Mouse (Mus musculus) forebrain, embryonic 11.5 days (tissue): ENCODE results near the gene Olfr1239. TPM values are rescaled to one million over a fixed set of nuclear protein-coding genes. Genes with fewer than 3 reads are reported as not detected.

Source experiments
- ATAC-seq: fragments of 200-750 bp; cut with Nextera tagmentation; replicated peaks from 2 replicates; pipeline ENCODE4 v1.8.0; 2017; ENCODE audit warnings: moderate TSS enrichment; ENCODE audit not compliant: low FRiP score
- DNase-seq: peaks from one replicate; pipeline ENCODE4 v3.0.0-alpha.2; 2017; ENCODE audit warnings: low spot score
- H3K27ac ChIP-seq: fragments of 300-500 bp; sonication (generic); 2 replicates; pipeline ENCODE4 v1.5.1; 2014; ENCODE audit warnings: low read depth, low read length
- H3K27me3 ChIP-seq: fragments of 300-500 bp; sonication (generic); 2 replicates; pipeline ENCODE4 v1.6.1; 2014; ENCODE audit warnings: mild to moderate bottlenecking, low read length, mixed read lengths; ENCODE audit not compliant: control insufficient read depth, insufficient read depth
- H3K36me3 ChIP-seq: fragments of 300-500 bp; sonication (generic); 2 replicates; pipeline ENCODE4 v1.6.1; 2014; ENCODE audit warnings: mild to moderate bottlenecking, low read length, moderate library complexity, mixed read lengths; ENCODE audit not compliant: control insufficient read depth, insufficient read depth
- H3K4me1 ChIP-seq: fragments of 300-500 bp; sonication (generic); replicated peaks from 2 replicates; pipeline ENCODE4 v1.6.1; 2014; ENCODE audit warnings: low read length, mixed read lengths; ENCODE audit not compliant: control insufficient read depth, insufficient read depth
- H3K4me2 ChIP-seq: fragments of 300-500 bp; sonication (generic); 2 replicates; pipeline ENCODE4 v1.6.1; 2014; ENCODE audit warnings: low read depth, mild to moderate bottlenecking, low read length, moderate library complexity, mixed read lengths; ENCODE audit not compliant: severe bottlenecking
- H3K4me3 ChIP-seq: fragments of 300-500 bp; sonication (generic); 2 replicates; pipeline ENCODE4 v1.5.1; 2014; ENCODE audit warnings: low read depth, low read length
- H3K9ac ChIP-seq: fragments of 300-500 bp; sonication (generic); 2 replicates; pipeline ENCODE4 v1.6.1; 2014; ENCODE audit warnings: low read length
- H3K9me3 ChIP-seq: fragments of 300-500 bp; sonication (generic); 2 replicates; pipeline ENCODE4 v1.6.1; 2016; ENCODE audit warnings: low read length, mixed read lengths; ENCODE audit not compliant: control insufficient read depth
- WGBS: fragments of 180-500 bp; shearing (Covaris S2); extraction: QIAGEN DNeasy Blood & Tissue Kit; methylation state at CpG from one replicate; pipeline ENCODE4 v1.1.7; 2014; 5-methylcytosine and 5-hydroxymethylcytosine counted together
- polyA plus RNA-seq: library from polyadenylated mRNA; unstranded; fragments of >200 nt; fragmentation: Nextera tagmentation; extraction: Ambion mirVana; gene quantifications from 2 replicates; pipeline ENCODE4 v1.2.1, GENCODE M21; 2014

Olfr1239 gene
- polyA plus RNA-seq, result not detected in 2 replicates

- ATAC-seq (no peak), DNase-seq (no peak)
- Histone ChIP-seq H3K4me2 (no peak within 1 kb of the TSS), H3K9me3 (no peaks in the 10 kb centered on the region), H3K27ac (no peak within 1 kb of the TSS), H3K4me3 (no peak within 1 kb of the TSS), H3K4me1 (no peaks in the 10 kb centered on the region), H3K9ac (no peak within 1 kb of the TSS), H3K36me3 (no peaks in the 10 kb centered on the region), H3K27me3 (no peaks in the 10 kb centered on the region)
- WGBS, result 96% methylated on average over 2 of the region's 2 CpGs
Measured at GRCm38 (mm10) chr2:89420307-89420706, at the start of gene Olfr1239. Olfr1239 (minus strand) TSS chr2:89420407.

- H3K4me1 ChIP-seq, result no peaks in the 10 kb centered on the region
- DNase-seq, result no peak
- ATAC-seq, result no peak
- H3K4me3 ChIP-seq, result no peak within 1 kb of the TSS
- H3K9me3 ChIP-seq, result no peaks in the 10 kb centered on the region
- no peak within 1 kb of the TSS for H3K9ac ChIP-seq
- no peak within 1 kb of the TSS for H3K4me2 ChIP-seq
- H3K36me3 ChIP-seq, result no peaks in the 10 kb centered on the region
- WGBS, result 85% methylated on average over 3 of the region's 3 CpGs
- H3K27me3 ChIP-seq, result no peaks in the 10 kb centered on the region
- no peak within 1 kb of the TSS for H3K27ac ChIP-seq
Measured at GRCm38 (mm10) chr2:89442900-89443299, 22.7 kb upstream of the Olfr1239 start, which contains the start of gene Olfr1240. Olfr1240 (minus strand) TSS chr2:89443000.

GRCm38 (mm10) chr2:89414557-89414956 is 5.7 kb downstream of the Olfr1239 start:
- DNase-seq (no peak), ATAC-seq (no peak)
- WGBS, result 66% methylated on average over 1 of the region's 1 CpGs
- no peak overlapping the region for H3K27ac ChIP-seq
- no peaks in the 10 kb centered on the region for H3K36me3 ChIP-seq
- no peaks in the 10 kb centered on the region for H3K4me1 ChIP-seq
- H3K27me3 ChIP-seq, result no peaks in the 10 kb centered on the region
- no peaks in the 10 kb centered on the region for H3K9me3 ChIP-seq
- H3K4me3 ChIP-seq, result no peak overlapping the region
- no peak overlapping the region for H3K4me2 ChIP-seq
- no peak overlapping the region for H3K9ac ChIP-seq

- Histone ChIP-seq H3K27ac (no peak within 1 kb of the TSS), H3K4me3 (no peak within 1 kb of the TSS), H3K4me2 (no peak within 1 kb of the TSS), H3K27me3 (no peaks in the 10 kb centered on the region), H3K4me1 (no peaks in the 10 kb centered on the region), H3K9ac (no peak within 1 kb of the TSS), H3K36me3 (no peaks in the 10 kb centered on the region), H3K9me3 (no peaks in the 10 kb centered on the region)
- no peak for ATAC-seq
- 97% methylated on average over 2 of the region's 2 CpGs for WGBS
- no peak for DNase-seq
Measured at GRCm38 (mm10) chr2:89409576-89409975, 10.6 kb downstream of the Olfr1239 start, which contains the start of gene Olfr1238. Olfr1238 (minus strand) TSS chr2:89409676.

GRCm38 (mm10) chr2:89400882-89401281 is 19.3 kb downstream of the Olfr1239 start:
- DNase-seq (no peak), ATAC-seq (no peak)
- H3K4me2 ChIP-seq, result no peak overlapping the region
- WGBS, result 89% methylated on average over 1 of the region's 1 CpGs
- H3K27ac ChIP-seq, result no peak overlapping the region
- H3K36me3 ChIP-seq, result no peaks in the 10 kb centered on the region
- no peaks in the 10 kb centered on the region for H3K27me3 ChIP-seq
- H3K4me3 ChIP-seq, result no peak overlapping the region
- no peaks in the 10 kb centered on the region for H3K9me3 ChIP-seq
- H3K9ac ChIP-seq, result no peak overlapping the region
- no peaks in the 10 kb centered on the region for H3K4me1 ChIP-seq

Other genes starting within 250 kb of the Olfr1239 start
- gene Olfr1225, start 245.7 kb downstream of the Olfr1239 start, polyA plus RNA-seq, result not detected in 2 replicates
- gene Olfr1226, start 220.4 kb downstream of the Olfr1239 start, polyA plus RNA-seq, result not detected in 2 replicates
- not detected in 2 replicates for gene Olfr1228, start 166.3 kb downstream of the Olfr1239 start, polyA plus RNA-seq
- not detected in 2 replicates for gene Olfr1229, start 132.4 kb downstream of the Olfr1239 start, polyA plus RNA-seq
- gene Olfr1230, start 123.1 kb downstream of the Olfr1239 start, polyA plus RNA-seq, result not detected in 2 replicates
- gene Olfr1231, start 113.3 kb downstream of the Olfr1239 start, polyA plus RNA-seq, result not detected in 2 replicates
- not detected in 2 replicates for gene Olfr1232, start 90.7 kb downstream of the Olfr1239 start, polyA plus RNA-seq
- not detected in 2 replicates for gene Olfr1233, start 78.0 kb downstream of the Olfr1239 start, polyA plus RNA-seq
- not detected in 2 replicates for gene Olfr1234, start 55.5 kb downstream of the Olfr1239 start, polyA plus RNA-seq
- not detected in 2 replicates for gene Olfr1238, start 10.7 kb downstream of the Olfr1239 start, polyA plus RNA-seq
- gene Olfr1240, start 22.6 kb upstream of the Olfr1239 start, polyA plus RNA-seq, result not detected in 2 replicates
- gene Olfr1241, start 66.7 kb upstream of the Olfr1239 start, polyA plus RNA-seq, result not detected in 2 replicates
- gene Olfr1242, start 77.9 kb upstream of the Olfr1239 start, polyA plus RNA-seq, result not detected in 2 replicates
- not detected in 2 replicates for gene Olfr1243, start 111.1 kb upstream of the Olfr1239 start, polyA plus RNA-seq
- gene Olfr1245, start 158.0 kb upstream of the Olfr1239 start, polyA plus RNA-seq, result not detected in 2 replicates
- gene Olfr1246, start 172.8 kb upstream of the Olfr1239 start, polyA plus RNA-seq, result not detected in 2 replicates
- not detected in 2 replicates for gene Olfr1247, start 193.7 kb upstream of the Olfr1239 start, polyA plus RNA-seq
- gene Olfr1248, start 197.8 kb upstream of the Olfr1239 start, polyA plus RNA-seq, result not detected in 2 replicates
- gene Olfr1249, start 214.6 kb upstream of the Olfr1239 start, polyA plus RNA-seq, result not detected in 2 replicates
- not detected in 2 replicates for gene Olfr1250, start 241.1 kb upstream of the Olfr1239 start, polyA plus RNA-seq